Mouse (Mus musculus): ENCODE results near the gene Hspa5. TPM values are rescaled to one million over a fixed set of nuclear protein-coding genes. Genes with fewer than 3 reads are reported as not detected.
"Not testable (repeated sequence)": the region's sequence is repeated elsewhere in the genome, so short reads cannot be mapped to it uniquely, and the experiment has no call there.

The Hspa5 gene
- polyA plus RNA-seq, 1 experiment from 2014 or later: 942 TPM

- no peak overlapping the region for H3K9ac ChIP-seq (ENCODE audit: low read depth, low read length)
- H3K9me3 ChIP-seq (ENCODE audit: control insufficient read depth, low read length): no peaks in the 10 kb centered on the region
- H3K4me1 ChIP-seq (ENCODE audit: control insufficient read depth, insufficient read depth, low read length): peaks cover 33% of the 10 kb centered on the region
- 0 out of 2 replicates have a peak overlapping the region, but pooled peaks have one; percentile 18 for H3K4me3 ChIP-seq (ENCODE audit: low read depth, low read length)
- H3K4me2 ChIP-seq (ENCODE audit: low read depth, low read length): peak overlapping the region; percentile 67
- no peak for DNase-seq (ENCODE audit: low spot score)
- H3K27me3 ChIP-seq (replicated peaks; ENCODE audit: control insufficient read depth, insufficient read depth, low read length): no peaks in the 10 kb centered on the region
- H3K36me3 ChIP-seq (ENCODE audit: control insufficient read depth, insufficient read depth, low read length): peaks cover 88% of the 10 kb centered on the region
- H3K27ac ChIP-seq (replicated peaks; ENCODE audit: low read depth, low read length): no peak overlapping the region
- no peak for ATAC-seq (ENCODE audit: low read depth)
- 54% methylated on average over 1 of the region's 1 CpGs for WGBS
These were observed 5.6 kb downstream of the Hspa5 start for GRCm38 (mm10) chr2:34777237-34777868.

GRCm38 (mm10) chr2:34783064-34784020 is 11.6 kb downstream of the Hspa5 start:
- H3K4me1 ChIP-seq (ENCODE audit: control insufficient read depth, insufficient read depth, low read length): no peaks in the 10 kb centered on the region
- no peak overlapping the region for H3K4me2 ChIP-seq (ENCODE audit: low read depth, low read length)
- no peak overlapping the region for H3K27ac ChIP-seq (replicated peaks; ENCODE audit: low read depth, low read length)
- H3K27me3 ChIP-seq (replicated peaks; ENCODE audit: control insufficient read depth, insufficient read depth, low read length): no peaks in the 10 kb centered on the region
- H3K9ac ChIP-seq (ENCODE audit: low read depth, low read length): no peak overlapping the region
- WGBS: 90% methylated on average over 14 of the region's 14 CpGs
- no peak overlapping the region for H3K4me3 ChIP-seq (ENCODE audit: low read depth, low read length)
- H3K36me3 ChIP-seq (ENCODE audit: control insufficient read depth, insufficient read depth, low read length): peaks cover 69% of the 10 kb centered on the region
- no peak for DNase-seq (ENCODE audit: low spot score)
- no peak for ATAC-seq (ENCODE audit: low read depth)
- H3K9me3 ChIP-seq (ENCODE audit: control insufficient read depth, low read length): no peaks in the 10 kb centered on the region

- no peak for DNase-seq (ENCODE audit: low spot score)
- Histone ChIP-seq H3K4me2 (ENCODE audit: low read depth, low read length) (no peak overlapping the region), H3K36me3 (ENCODE audit: control insufficient read depth, insufficient read depth, low read length) (peaks cover 62% of the 10 kb centered on the region), H3K27ac (replicated peaks; ENCODE audit: low read depth, low read length) (no peak overlapping the region), H3K9ac (ENCODE audit: low read depth, low read length) (no peak overlapping the region), H3K9me3 (ENCODE audit: control insufficient read depth, low read length) (no peaks in the 10 kb centered on the region), H3K4me1 (ENCODE audit: control insufficient read depth, insufficient read depth, low read length) (no peaks in the 10 kb centered on the region), H3K27me3 (replicated peaks; ENCODE audit: control insufficient read depth, insufficient read depth, low read length) (no peaks in the 10 kb centered on the region), H3K4me3 (ENCODE audit: low read depth, low read length) (no peak overlapping the region)
- ATAC-seq (ENCODE audit: low read depth): no peak
- WGBS: 80% methylated on average over 2 of the region's 2 CpGs
These were observed 12.3 kb downstream of the Hspa5 start for GRCm38 (mm10) chr2:34784085-34784484.

DNA sequence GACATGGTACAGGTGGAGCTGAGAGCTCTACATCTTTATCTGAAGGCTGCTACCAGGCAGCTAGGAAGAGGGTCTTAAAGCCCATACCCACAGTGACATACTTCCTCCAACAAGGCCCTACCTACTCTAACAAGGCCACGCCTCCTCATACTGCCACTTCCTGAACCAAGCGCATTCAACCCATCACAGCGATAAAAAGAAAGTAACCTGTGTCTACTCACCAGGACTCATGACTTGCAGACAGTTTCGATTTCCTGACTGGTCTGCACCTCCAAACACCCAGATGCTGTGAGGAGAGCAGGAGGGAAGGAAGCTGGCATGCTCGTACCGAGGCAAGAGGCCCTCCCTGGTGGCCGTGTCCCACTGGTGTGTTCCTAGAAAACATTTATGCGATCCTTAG is 18.5 kb downstream of the Hspa5 start:
- H3K9ac ChIP-seq (ENCODE audit: low read depth, low read length): no peak overlapping the region
- no peak overlapping the region for H3K4me2 ChIP-seq (ENCODE audit: low read depth, low read length)
- peaks cover 23% of the 10 kb centered on the region for H3K36me3 ChIP-seq (ENCODE audit: control insufficient read depth, insufficient read depth, low read length)

DNA sequence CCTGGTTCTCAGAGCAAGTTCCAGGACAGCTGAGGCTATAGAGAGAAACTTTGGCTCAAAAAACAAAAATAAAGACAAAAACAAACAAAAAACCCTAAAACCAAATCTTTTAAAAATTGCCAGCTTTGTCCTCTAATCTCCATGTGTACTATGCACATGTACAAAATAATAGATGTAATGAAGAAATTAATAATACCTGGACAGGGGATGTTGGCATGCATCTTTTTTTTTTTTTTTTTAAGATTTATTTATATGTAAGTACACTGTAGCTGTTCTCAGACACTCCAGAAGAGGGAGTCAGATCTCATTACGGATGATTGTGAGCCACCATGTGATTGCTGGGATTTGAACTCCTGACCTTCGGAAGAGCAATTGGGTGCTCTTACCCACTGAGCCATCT is 20.8 kb downstream of the Hspa5 start:
- H3K4me3 ChIP-seq (ENCODE audit: low read depth, low read length); H3K27me3 ChIP-seq (replicated peaks; ENCODE audit: control insufficient read depth, insufficient read depth, low read length); H3K9ac ChIP-seq (ENCODE audit: low read depth, low read length); H3K4me2 ChIP-seq (ENCODE audit: low read depth, low read length); H3K27ac ChIP-seq (replicated peaks; ENCODE audit: low read depth, low read length); ATAC-seq (ENCODE audit: low read depth); H3K9me3 ChIP-seq (ENCODE audit: control insufficient read depth, low read length); H3K4me1 ChIP-seq (ENCODE audit: control insufficient read depth, insufficient read depth, low read length); DNase-seq (ENCODE audit: low spot score): not testable (repeated sequence)
- WGBS: 97% methylated on average over 2 of the region's 2 CpGs
- H3K36me3 ChIP-seq (ENCODE audit: control insufficient read depth, insufficient read depth, low read length): peaks cover 21% of the 10 kb centered on the region

More for the DNA sequence above, 18.5 kb downstream of the Hspa5 start:
- H3K4me1 ChIP-seq (ENCODE audit: control insufficient read depth, insufficient read depth, low read length): no peaks in the 10 kb centered on the region
- no peak overlapping the region for H3K4me3 ChIP-seq (ENCODE audit: low read depth, low read length)
- no peaks in the 10 kb centered on the region for H3K27me3 ChIP-seq (replicated peaks; ENCODE audit: control insufficient read depth, insufficient read depth, low read length)
- 89% methylated on average over 8 of the region's 8 CpGs for WGBS
- H3K9me3 ChIP-seq (ENCODE audit: control insufficient read depth, low read length): no peaks in the 10 kb centered on the region
- no peak for ATAC-seq (ENCODE audit: low read depth)
- no peak overlapping the region for H3K27ac ChIP-seq (replicated peaks; ENCODE audit: low read depth, low read length)
- no peak for DNase-seq (ENCODE audit: low spot score)

GRCm38 (mm10) chr2:34794511-34794910 is 22.7 kb downstream of the Hspa5 start:
- H3K9me3 ChIP-seq (ENCODE audit: control insufficient read depth, low read length): no peaks in the 10 kb centered on the region
- ATAC-seq (ENCODE audit: low read depth) (no peak), DNase-seq (ENCODE audit: low spot score) (no peak)
- peaks cover 21% of the 10 kb centered on the region for H3K36me3 ChIP-seq (ENCODE audit: control insufficient read depth, insufficient read depth, low read length)
- no peak overlapping the region for H3K4me3 ChIP-seq (ENCODE audit: low read depth, low read length)
- no peak overlapping the region for H3K27ac ChIP-seq (replicated peaks; ENCODE audit: low read depth, low read length)
- WGBS: 96% methylated on average over 2 of the region's 2 CpGs
- H3K4me1 ChIP-seq (ENCODE audit: control insufficient read depth, insufficient read depth, low read length): peaks cover 5% of the 10 kb centered on the region
- no peaks in the 10 kb centered on the region for H3K27me3 ChIP-seq (replicated peaks; ENCODE audit: control insufficient read depth, insufficient read depth, low read length)
- no peak overlapping the region for H3K9ac ChIP-seq (ENCODE audit: low read depth, low read length)
- no peak overlapping the region for H3K4me2 ChIP-seq (ENCODE audit: low read depth, low read length)

GRCm38 (mm10) chr2:34795426-34795825 is 23.7 kb downstream of the Hspa5 start:
- Histone ChIP-seq H3K9ac (ENCODE audit: low read depth, low read length) (no peak overlapping the region), H3K9me3 (ENCODE audit: control insufficient read depth, low read length) (no peaks in the 10 kb centered on the region), H3K4me3 (ENCODE audit: low read depth, low read length) (no peak overlapping the region), H3K27ac (replicated peaks; ENCODE audit: low read depth, low read length) (no peak overlapping the region), H3K36me3 (ENCODE audit: control insufficient read depth, insufficient read depth, low read length) (peaks cover 18% of the 10 kb centered on the region), H3K4me2 (ENCODE audit: low read depth, low read length) (no peak overlapping the region), H3K27me3 (replicated peaks; ENCODE audit: control insufficient read depth, insufficient read depth, low read length) (no peaks in the 10 kb centered on the region), H3K4me1 (ENCODE audit: control insufficient read depth, insufficient read depth, low read length) (peaks cover 9% of the 10 kb centered on the region)
- DNase-seq (ENCODE audit: low spot score): no peak
- 78% methylated on average over 7 of the region's 7 CpGs for WGBS
- ATAC-seq (ENCODE audit: low read depth): no peak

- H3K27me3 ChIP-seq (replicated peaks; ENCODE audit: control insufficient read depth, insufficient read depth, low read length): no peaks in the 10 kb centered on the region
- H3K4me1 ChIP-seq (ENCODE audit: control insufficient read depth, insufficient read depth, low read length): peaks cover 19% of the 10 kb centered on the region
- WGBS: 4% methylated on average over 38 of the region's 44 CpGs
- ATAC-seq (ENCODE audit: low read depth) (peak; percentile 79), DNase-seq (ENCODE audit: low spot score) (peak; percentile 94)
- H3K4me2 ChIP-seq (ENCODE audit: low read depth, low read length): peak within 1 kb of the TSS; percentile 75
- peak within 1 kb of the TSS; percentile 82 for H3K27ac ChIP-seq (replicated peaks; ENCODE audit: low read depth, low read length)
- H3K4me3 ChIP-seq (ENCODE audit: low read depth, low read length): peak within 1 kb of the TSS; percentile 73
- H3K36me3 ChIP-seq (ENCODE audit: control insufficient read depth, insufficient read depth, low read length): peaks cover 26% of the 10 kb centered on the region; the same call in 1 of the 2 replicates
- no peaks in the 10 kb centered on the region for H3K9me3 ChIP-seq (ENCODE audit: control insufficient read depth, low read length)
- peak within 1 kb of the TSS; percentile 72 for H3K9ac ChIP-seq (ENCODE audit: low read depth, low read length)
These were observed 27.8 kb downstream of the Hspa5 start, which contains the start of gene Rabepk for GRCm38 (mm10) chr2:34799357-34800256. Gene Rabepk (minus strand): TSS chr2:34799912.

Data from embryonic facial prominence, embryonic 14.5 days (tissue).